Mouse (Mus musculus): ENCODE measurements around the gene Cyth3. TPM values are rescaled to one million over a fixed set of nuclear protein-coding genes. Genes with fewer than 3 reads are reported as not detected.

The Cyth3 gene
- polyA plus RNA-seq, 1 experiment = 119 TPM

GRCm38 (mm10) chr5:143625497-143625896, 3.2 kb downstream of the Cyth3 start:
- TF ChIP-seq GATA1 (IDR thresholded peaks at IDR 0.05; ENCODE audit: low read length) = peak; percentile 58

GRCm38 (mm10) chr5:143625940-143626588, 3.8 kb downstream of the Cyth3 start:
- no peak for TF ChIP-seq GATA1 (IDR thresholded peaks at IDR 0.05; ENCODE audit: low read length)

DNA sequence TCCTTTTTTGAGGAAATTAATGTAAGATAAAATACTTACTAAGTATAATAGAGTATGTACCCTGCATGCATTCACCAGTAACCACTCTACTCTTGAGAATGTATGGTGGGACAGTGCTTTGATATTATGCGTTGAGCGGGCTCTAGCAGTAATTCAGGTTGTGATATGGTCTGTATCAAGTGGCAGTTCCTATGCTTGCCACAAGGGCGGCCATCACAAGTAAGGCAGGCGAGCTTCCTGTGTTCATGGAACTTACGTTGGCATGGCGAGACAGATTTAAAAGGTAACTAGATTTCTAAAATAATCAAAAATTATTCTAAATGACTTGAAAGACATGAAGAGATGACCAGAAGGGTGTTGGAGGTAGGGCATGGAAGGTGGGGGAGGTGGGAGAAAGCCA, 5.3 kb downstream of the Cyth3 start:
- no peak for TF ChIP-seq GATA1 (IDR thresholded peaks at IDR 0.05; ENCODE audit: low read length)

- TF ChIP-seq GATA1 (IDR thresholded peaks at IDR 0.05; ENCODE audit: low read length) = no peak
Observed at GRCm38 (mm10) chr5:143627926-143628325, 5.7 kb downstream of the Cyth3 start.

DNA sequence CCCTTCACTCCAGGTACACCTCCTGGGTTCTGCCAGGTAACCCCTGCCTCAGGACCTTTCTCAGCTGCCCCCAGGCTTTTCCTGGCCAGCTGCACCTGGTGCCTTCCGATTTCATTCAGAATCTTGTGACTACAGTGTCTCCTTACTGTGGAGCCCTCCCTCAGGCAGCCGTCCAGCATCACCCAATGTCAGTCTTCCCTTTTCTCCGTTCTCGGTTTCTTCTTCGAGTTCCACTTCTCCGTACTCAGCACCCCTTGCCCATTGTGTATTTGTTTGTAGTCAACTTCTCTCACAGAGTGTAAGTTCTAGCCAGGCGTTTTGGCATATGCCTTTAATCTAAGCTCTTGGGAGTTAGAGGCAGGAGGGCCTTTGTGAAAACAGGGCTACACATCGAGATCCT, 7.4 kb downstream of the Cyth3 start:
- no peak for TF ChIP-seq GATA1 (IDR thresholded peaks at IDR 0.05; ENCODE audit: low read length)

DNA sequence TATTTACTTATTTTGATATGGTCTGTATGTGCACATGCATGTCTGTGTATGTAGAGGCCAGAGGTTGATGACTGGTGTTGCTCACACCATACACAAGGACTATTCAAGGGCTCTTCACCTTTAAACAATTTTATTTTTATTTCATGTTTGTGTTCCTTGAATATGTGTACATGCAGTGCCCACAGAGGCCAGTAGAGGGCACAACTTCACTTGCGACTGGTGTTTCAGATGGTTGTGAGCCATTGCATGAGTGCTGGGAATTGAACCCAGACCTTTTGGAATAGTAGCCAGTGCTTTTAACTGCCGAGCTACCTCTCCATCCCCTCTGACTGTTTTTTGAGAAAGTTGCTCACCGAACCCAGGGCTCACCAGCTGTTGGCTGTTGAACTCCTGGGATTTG, 8.0 kb downstream of the Cyth3 start:
- TF ChIP-seq GATA1 (IDR thresholded peaks at IDR 0.05; ENCODE audit: low read length) = no peak

DNA sequence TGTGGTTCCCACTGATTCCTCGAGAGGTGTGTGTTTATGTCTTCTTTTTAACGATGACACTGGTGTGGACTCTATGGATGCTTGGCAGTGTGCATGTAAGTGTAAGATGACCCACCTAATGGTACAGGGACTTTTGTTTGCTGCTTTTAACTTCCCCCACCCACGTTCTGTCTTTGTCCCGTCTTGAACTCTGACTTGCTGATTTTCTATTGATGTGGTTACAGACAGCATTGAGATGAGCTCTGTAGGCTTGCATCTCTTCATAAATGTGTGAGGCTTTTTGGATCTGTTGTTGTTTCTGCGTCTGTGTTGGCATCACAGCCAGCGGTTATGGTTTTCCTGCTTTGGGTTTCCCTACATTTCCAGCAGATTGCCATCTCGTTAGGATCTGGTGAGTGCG, 8.5 kb downstream of the Cyth3 start:
- no peak for TF ChIP-seq GATA1 (IDR thresholded peaks at IDR 0.05; ENCODE audit: low read length)

GRCm38 (mm10) chr5:143631559-143631958, 9.3 kb downstream of the Cyth3 start:
- no peak for TF ChIP-seq GATA1 (IDR thresholded peaks at IDR 0.05; ENCODE audit: low read length)

- TF ChIP-seq GATA1 (IDR thresholded peaks at IDR 0.05; ENCODE audit: low read length) = no peak
Observed at GRCm38 (mm10) chr5:143632674-143633557, 10.7 kb downstream of the Cyth3 start.

- TF ChIP-seq GATA1 (IDR thresholded peaks at IDR 0.05; ENCODE audit: low read length) = peak; percentile 93
Observed at GRCm38 (mm10) chr5:143633558-143633871, 11.3 kb downstream of the Cyth3 start.

- TF ChIP-seq GATA1 (IDR thresholded peaks at IDR 0.05; ENCODE audit: low read length) = no peak
Observed at GRCm38 (mm10) chr5:143633877-143634276, 11.6 kb downstream of the Cyth3 start.

DNA sequence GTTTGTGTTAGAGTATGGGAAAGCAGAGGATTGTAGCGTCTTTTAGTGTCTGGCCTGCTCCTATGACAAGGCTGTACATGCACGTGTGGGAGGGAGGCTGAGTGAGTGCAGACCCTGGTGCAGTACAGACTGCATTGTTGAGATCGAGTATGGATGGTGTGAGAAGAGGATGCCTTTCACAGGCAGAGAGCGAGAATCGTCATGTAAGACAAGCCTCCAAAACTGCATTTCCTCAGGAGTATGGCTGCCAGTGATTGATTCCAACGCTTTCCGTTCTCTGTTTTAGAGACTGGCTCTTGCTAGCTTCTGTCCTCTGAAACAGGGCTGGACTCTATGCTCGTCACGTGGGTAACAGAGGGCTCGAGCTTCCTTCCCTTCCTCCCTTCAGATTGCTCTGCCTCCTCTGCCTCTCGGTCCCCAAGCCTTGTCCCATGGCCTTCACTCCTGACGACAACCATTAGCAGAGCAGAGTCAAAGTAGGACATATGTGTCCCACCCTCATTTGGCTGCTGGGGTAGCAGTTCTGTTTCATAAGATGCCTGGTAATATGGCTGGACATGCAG, 12.4 kb downstream of the Cyth3 start:
- no peak for TF ChIP-seq GATA1 (IDR thresholded peaks at IDR 0.05; ENCODE audit: low read length)

DNA sequence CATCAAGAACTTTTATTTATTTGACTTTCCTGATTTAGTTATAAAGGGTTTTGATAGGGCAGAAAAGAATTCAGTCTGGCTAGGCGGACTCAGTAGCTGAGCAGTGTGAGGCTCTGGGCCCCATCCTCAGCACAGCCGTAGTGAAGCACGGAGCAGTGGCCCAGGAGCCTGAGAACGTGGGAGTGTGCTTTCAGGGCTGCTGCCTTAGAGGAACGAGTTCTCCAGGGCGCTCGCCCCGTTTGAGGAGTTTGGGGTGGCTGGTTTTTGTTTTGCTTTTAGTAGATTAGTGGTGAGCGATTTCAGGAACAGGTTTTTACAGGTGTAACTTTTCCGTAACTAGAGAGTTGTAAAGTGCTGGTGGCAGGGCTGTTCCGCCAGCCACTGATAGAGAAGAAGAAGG, 13.1 kb downstream of the Cyth3 start:
- no peak for TF ChIP-seq GATA1 (IDR thresholded peaks at IDR 0.05; ENCODE audit: low read length)

DNA sequence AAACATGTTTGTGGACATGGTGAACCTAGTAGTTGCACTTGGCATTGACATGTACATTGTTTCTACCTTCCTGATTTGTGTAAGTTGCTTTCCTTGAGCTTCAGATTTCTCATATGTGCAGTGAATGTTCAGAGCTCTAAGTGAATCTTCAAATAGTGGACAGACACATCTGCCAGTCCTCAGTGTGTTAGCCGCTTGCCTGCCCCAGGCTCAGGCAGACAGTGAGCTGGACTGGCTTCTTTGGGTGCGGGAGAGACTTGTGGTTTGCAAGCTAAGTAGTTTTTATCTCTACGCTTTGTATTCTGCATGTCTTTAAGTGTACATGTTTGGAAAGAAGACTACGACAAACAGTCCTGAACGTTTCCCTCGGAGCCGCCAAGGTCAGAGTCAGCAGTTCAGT, 13.9 kb downstream of the Cyth3 start:
- TF ChIP-seq GATA1 (IDR thresholded peaks at IDR 0.05; ENCODE audit: low read length) = no peak

- TF ChIP-seq GATA1 (IDR thresholded peaks at IDR 0.05; ENCODE audit: low read length) = no peak
Observed at GRCm38 (mm10) chr5:143637832-143638420, 15.7 kb downstream of the Cyth3 start.
